Mouse (Mus musculus) heart, embryonic 10.5 days (tissue): ENCODE data around the gene Terb1. TPM values are rescaled to one million over a fixed set of nuclear protein-coding genes. Genes with fewer than 3 reads are reported as not detected.
A peak's percentile ranks its signal among the peaks of the same experiment; 100 is the strongest.

Source experiments
- DNase-seq: peaks from one replicate; pipeline ENCODE4 v3.0.0-alpha.2; 2017; ENCODE audit warnings: low spot score
- H3K27ac ChIP-seq: fragments of 300-500 bp; sonication (generic); 2 replicates; pipeline ENCODE4 v1.5.1; 2016; ENCODE audit warnings: mild to moderate bottlenecking
- H3K27me3 ChIP-seq: fragments of 300-500 bp; sonication (generic); 2 replicates; pipeline ENCODE4 v1.6.1; 2016; ENCODE audit warnings: mild to moderate bottlenecking; ENCODE audit not compliant: poor library complexity, insufficient read depth, severe bottlenecking
- H3K36me3 ChIP-seq: fragments of 300-500 bp; sonication (generic); 2 replicates; pipeline ENCODE4 v1.6.1; 2016; ENCODE audit warnings: mild to moderate bottlenecking, moderate library complexity
- H3K4me1 ChIP-seq: fragments of 300-500 bp; sonication (generic); 2 replicates; pipeline ENCODE4 v1.6.1; 2016; ENCODE audit warnings: mild to moderate bottlenecking
- H3K4me3 ChIP-seq: fragments of 300-500 bp; sonication (generic); 2 replicates; pipeline ENCODE4 v1.5.1; 2016; ENCODE audit warnings: mild to moderate bottlenecking, moderate library complexity
- H3K9me3 ChIP-seq: fragments of 300-500 bp; sonication (generic); 2 replicates; pipeline ENCODE4 v1.6.1; 2016; ENCODE audit warnings: mild to moderate bottlenecking, moderate library complexity
- WGBS: fragments of 180-500 bp; shearing (Covaris S2); methylation state at CpG from one replicate; pipeline ENCODE4 v1.1.7; 2016; 5-methylcytosine and 5-hydroxymethylcytosine counted together
- polyA plus RNA-seq: library from polyadenylated mRNA; unstranded; fragments of >200 nt; fragmentation: Nextera tagmentation; extraction: Ambion mirVana; gene quantifications from 2 replicates; pipeline ENCODE4 v1.2.1, GENCODE M21; 2016

Terb1 gene
- polyA plus RNA-seq, 1 experiment from 2014 or later, result 0.16 TPM

DNA sequence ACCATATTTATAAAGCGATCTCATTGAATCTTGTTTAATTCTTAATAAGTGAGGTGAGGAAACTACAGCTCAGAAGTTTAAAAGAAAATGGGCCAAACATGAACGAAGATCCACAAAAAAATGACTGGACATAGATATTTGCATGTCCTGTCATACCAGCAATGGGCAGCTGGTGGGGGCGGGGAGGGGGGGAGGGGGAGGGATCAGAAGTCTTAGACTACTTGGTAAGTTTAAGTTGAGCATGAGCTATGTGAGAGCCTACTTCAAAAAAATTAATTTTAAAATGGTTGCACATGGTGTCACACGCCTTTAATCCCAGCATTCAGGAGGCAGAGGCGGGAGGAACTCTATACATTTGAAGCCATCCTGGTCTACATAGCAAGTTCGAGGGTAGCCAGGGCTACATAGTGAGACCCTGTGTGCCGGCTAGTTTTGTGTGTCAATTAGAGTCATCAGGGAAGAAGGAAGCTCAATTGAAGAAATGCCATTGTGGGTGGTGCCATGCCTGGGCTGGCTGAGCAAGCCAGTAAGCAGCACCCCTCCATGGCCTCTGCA, 66.5 kb downstream of the Terb1 start:
- 62% methylated on average over 7 of the region's 7 CpGs for WGBS
- Histone ChIP-seq H3K36me3 (peaks cover 28% of the 10 kb centered on the region), H3K4me1 (peaks cover 11% of the 10 kb centered on the region), H3K9me3 (no peaks in the 10 kb centered on the region), H3K27ac (peak overlapping the region; percentile 100), H3K27me3 (no peaks in the 10 kb centered on the region), H3K4me3 (peak overlapping the region; percentile 97)
- DNase-seq, result peak; percentile 57

DNA sequence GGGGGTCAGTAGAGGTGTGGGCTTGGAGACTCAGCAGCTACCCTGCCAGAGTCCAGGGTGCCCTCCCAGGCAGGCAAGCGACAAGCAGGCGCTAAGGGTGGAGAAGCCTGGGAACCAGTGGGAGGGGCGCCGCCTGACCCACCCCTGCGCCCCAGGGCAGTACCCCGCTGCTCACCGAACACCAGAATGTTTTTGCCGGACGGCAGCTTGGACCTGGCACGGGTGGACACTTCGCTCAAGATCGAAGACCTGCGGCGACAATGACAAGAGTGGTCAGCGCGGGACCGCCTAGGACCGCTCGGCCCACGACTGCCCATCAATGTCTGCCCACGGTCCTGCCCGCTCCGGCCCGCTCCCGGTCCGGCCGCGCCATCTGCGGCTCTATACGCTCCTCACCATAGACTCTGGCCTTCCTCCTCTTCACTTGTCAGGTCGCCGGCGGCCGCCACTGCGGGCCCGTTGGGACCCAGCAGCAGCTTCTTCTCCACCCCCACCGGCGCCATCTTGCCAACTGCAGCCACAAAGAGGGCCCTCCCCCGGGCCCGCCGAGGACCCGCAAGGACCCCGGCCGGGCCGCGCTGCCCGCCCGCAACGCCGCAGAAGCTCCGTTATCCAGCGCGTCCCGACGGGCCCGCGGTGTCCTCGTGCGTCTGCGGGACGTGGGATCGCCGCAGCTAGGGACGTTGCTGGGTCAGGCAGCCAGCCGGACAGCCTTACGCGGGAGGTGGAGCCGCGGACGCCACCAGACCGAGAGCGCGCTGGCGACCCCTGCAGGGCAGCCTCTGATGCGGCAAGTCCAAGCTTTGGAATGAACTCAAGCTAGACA, 67.2 kb downstream of the Terb1 start, which contains the start of gene Dync1li2:
TSS of gene Dync1li2 (minus strand) at position 749 of the 826 bp plus-strand sequence.
- H3K4me3 ChIP-seq, result peak within 1 kb of the TSS; percentile 97
- no peaks in the 10 kb centered on the region for H3K27me3 ChIP-seq
- H3K27ac ChIP-seq, result peak within 1 kb of the TSS; percentile 100
- peaks cover 34% of the 10 kb centered on the region for H3K36me3 ChIP-seq
- under 1% methylated on average over 75 of the region's 75 CpGs for WGBS
- peak; percentile 94 for DNase-seq
- peaks cover 11% of the 10 kb centered on the region for H3K4me1 ChIP-seq
- no peaks in the 10 kb centered on the region for H3K9me3 ChIP-seq

DNA sequence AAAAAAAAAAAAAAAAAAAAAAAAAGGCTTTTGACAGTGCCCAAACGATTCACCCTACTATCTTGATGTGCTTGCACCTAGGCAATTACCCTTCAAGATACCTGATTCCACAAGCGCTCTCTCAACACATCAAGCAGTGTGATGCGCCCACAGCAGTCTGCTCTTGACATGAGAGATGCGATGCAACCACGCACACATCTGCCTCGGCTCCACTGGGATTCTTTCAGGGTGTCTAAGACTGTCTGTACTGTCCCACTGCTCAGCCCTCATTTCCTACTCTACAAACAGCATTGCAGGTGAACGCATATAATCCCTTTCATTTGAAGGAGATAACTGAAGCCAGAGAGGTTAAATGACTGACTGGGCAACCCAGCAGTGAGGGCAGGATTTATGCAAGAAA, 68.1 kb downstream of the Terb1 start:
- DNase-seq, result no peak
- no peaks in the 10 kb centered on the region for H3K9me3 ChIP-seq
- H3K27me3 ChIP-seq, result no peaks in the 10 kb centered on the region
- WGBS, result 61% methylated on average over 7 of the region's 7 CpGs
- peaks cover 11% of the 10 kb centered on the region for H3K4me1 ChIP-seq
- peak overlapping the region; percentile 97 for H3K4me3 ChIP-seq
- H3K36me3 ChIP-seq, result peaks cover 43% of the 10 kb centered on the region
- peak overlapping the region; percentile 100 for H3K27ac ChIP-seq

DNA sequence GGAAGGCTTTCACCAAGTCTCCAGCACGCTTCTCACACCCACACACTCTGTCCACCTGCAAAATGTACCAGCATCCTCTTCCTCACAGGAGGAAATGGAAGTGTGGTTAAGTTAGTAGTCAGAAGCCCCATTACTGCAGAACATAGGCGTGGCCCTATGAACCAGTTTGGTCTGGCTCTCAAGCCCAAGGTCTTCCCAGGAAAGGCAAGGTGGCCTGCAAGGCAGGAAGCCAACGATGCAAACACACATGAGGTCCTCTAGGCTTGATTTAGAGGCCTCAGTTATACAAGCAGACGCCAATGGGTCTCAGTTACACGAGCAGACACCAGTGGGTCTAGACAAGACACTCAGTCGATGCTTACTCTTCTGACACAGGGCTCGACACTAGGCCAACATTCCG, 70.2 kb downstream of the Terb1 start:
- Histone ChIP-seq H3K9me3 (no peaks in the 10 kb centered on the region), H3K4me1 (peaks cover 17% of the 10 kb centered on the region), H3K27me3 (no peaks in the 10 kb centered on the region), H3K36me3 (peaks cover 65% of the 10 kb centered on the region), H3K27ac (no peak overlapping the region), H3K4me3 (no peak overlapping the region)
- DNase-seq, result peak; percentile 64
- WGBS, result 91% methylated on average over 8 of the region's 8 CpGs

DNA sequence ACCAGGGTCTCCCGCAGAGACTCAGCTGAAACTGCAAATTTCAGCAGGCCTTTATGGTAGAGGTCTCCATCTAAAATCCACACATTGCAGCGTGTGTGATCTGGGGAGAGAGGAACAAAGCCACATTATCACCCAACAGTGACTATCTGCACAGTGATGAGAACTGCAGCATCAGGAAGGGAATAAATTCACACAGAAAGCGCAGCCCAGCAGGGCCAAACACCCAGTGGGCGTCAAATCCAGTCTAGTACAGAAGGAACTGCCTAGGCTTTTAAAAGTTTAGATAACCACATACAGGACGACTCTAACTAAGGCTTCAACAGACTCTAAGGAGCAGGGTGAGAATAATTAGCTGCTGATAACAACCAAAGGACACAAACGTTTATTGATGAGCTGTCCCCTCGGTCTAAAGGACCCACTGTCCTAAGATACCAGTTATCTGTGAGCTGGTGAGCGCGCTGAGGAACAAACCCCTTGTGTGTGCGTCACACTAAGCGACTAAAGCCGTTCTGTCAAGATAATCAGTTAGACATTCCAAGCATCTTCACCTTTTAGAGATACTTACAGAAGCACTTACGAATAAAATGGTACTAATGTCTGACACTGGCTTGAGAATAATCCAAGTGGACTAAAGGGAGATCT, 72.1 kb downstream of the Terb1 start:
- no peak for DNase-seq
- Histone ChIP-seq H3K36me3 (peaks cover 82% of the 10 kb centered on the region), H3K9me3 (no peaks in the 10 kb centered on the region), H3K27ac (no peak overlapping the region), H3K4me1 (peaks cover 19% of the 10 kb centered on the region), H3K4me3 (no peak overlapping the region), H3K27me3 (no peaks in the 10 kb centered on the region)
- WGBS, result 58% methylated on average over 13 of the region's 13 CpGs

DNA sequence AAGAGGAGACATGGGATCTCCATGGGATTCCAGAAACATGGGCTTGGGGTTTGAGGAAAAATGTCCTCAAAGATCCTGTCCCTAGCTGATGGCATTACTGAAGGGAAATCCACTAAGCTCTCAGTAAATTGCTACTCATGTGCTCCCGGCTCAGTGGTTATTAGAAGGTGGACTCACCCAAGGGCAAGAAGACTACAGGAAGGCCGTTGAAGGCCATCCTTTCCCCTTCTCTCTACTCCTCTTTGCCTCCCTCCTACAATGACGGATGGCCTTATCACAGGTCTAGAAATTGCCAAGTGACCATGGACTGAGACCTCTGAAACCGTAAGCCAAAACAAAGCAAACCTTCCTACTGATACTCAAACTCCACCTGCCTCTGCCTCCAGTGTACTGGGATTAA, 73.1 kb downstream of the Terb1 start:
- DNase-seq, result no peak
- Histone ChIP-seq H3K4me3 (no peak overlapping the region), H3K36me3 (peaks cover 92% of the 10 kb centered on the region), H3K27me3 (no peaks in the 10 kb centered on the region), H3K9me3 (no peaks in the 10 kb centered on the region), H3K4me1 (peaks cover 15% of the 10 kb centered on the region), H3K27ac (no peak overlapping the region)
- 95% methylated on average over 4 of the region's 4 CpGs for WGBS

DNA sequence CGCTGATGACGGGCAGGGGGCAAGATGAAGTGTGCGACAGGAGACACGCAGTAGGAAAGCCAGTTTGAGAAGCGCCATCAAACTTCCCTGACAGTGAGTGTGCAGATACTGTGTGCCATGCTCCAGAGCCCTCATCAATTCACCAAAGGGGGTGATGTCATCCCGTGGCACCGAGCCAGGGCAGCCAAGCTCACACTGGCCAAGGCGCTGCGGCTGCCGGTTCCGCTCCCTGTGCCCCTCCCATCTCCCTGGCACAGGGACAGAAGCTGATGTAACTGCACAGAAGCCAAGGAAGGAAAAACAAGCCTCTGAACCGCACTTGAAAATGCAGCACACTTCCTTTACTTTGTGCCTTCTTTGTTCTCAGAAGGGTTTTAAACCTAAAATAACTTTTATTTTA, 73.7 kb downstream of the Terb1 start:
- no peak overlapping the region for H3K4me3 ChIP-seq
- peaks cover 10% of the 10 kb centered on the region for H3K4me1 ChIP-seq
- H3K27ac ChIP-seq, result peak overlapping the region; percentile 29; the same call in 1 of the 2 replicates
- H3K36me3 ChIP-seq, result peaks cover 98% of the 10 kb centered on the region
- H3K27me3 ChIP-seq, result no peaks in the 10 kb centered on the region
- WGBS, result 68% methylated on average over 12 of the region's 12 CpGs
- no peaks in the 10 kb centered on the region for H3K9me3 ChIP-seq
- DNase-seq, result peak; percentile 88

DNA sequence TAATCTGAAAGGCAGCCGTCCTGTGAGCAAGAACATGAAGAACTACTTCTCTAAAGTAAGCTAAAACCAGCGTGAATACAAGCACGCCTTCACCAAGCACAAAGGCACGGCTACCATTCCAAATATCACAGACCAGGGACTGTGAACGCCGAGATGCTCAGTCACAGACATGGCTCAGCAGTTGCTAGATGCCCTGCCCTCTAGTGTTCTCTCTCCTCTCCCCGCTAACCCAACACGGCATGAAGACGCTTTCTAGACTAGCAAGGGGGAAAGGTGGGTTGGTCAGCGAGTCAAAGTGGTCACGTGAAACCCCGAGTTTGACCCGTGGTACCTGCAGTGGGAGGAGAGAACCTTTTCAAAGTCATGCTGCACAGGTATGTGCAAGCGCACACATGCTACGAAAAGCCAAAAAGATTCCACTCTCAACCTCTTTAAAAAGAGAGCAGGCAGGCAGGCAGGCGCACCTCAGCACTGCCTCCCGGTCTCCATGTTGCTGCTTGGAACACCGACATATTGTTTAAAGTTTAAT, 74.8 kb downstream of the Terb1 start:
- DNase-seq, result no peak

DNA sequence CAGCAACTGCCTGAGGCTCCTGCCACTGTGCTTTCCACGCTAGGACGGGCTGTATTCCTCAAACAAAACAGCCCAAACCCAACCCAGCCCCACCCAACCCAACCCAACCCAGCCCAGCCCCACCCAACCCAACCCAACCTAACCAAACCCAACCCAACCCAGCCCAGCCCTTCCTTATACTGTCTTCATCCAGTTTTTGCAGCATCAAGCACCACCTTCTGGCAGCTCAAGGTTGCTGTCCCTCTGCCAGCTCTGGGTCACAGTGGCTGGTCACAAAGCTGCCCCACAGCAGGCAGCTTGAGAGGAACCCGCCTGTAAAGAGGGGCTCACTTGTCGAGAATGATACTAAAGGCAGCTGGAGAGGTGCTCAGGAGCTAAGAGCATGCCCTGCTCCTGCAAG, 75.4 kb downstream of the Terb1 start:
- Histone ChIP-seq H3K4me1 (0 out of 2 replicates have a peak, but pooled peaks cover 8% of the 10 kb centered on the region), H3K36me3 (peaks cover 98% of the 10 kb centered on the region), H3K4me3 (no peak overlapping the region), H3K27me3 (no peaks in the 10 kb centered on the region), H3K27ac (no peak overlapping the region), H3K9me3 (no peaks in the 10 kb centered on the region)
- DNase-seq, result no peak
- 72% methylated on average over 4 of the region's 4 CpGs for WGBS

More for the DNA sequence above, 74.8 kb downstream of the Terb1 start:
- Histone ChIP-seq H3K4me1 (0 out of 2 replicates have a peak, but pooled peaks cover 8% of the 10 kb centered on the region), H3K4me3 (no peak overlapping the region), H3K27me3 (no peaks in the 10 kb centered on the region), H3K36me3 (peaks cover 98% of the 10 kb centered on the region), H3K27ac (no peak overlapping the region), H3K9me3 (no peaks in the 10 kb centered on the region)
- whole genome bisulfite sequencing, result 88% methylated on average over 18 of the region's 18 CpGs

DNA sequence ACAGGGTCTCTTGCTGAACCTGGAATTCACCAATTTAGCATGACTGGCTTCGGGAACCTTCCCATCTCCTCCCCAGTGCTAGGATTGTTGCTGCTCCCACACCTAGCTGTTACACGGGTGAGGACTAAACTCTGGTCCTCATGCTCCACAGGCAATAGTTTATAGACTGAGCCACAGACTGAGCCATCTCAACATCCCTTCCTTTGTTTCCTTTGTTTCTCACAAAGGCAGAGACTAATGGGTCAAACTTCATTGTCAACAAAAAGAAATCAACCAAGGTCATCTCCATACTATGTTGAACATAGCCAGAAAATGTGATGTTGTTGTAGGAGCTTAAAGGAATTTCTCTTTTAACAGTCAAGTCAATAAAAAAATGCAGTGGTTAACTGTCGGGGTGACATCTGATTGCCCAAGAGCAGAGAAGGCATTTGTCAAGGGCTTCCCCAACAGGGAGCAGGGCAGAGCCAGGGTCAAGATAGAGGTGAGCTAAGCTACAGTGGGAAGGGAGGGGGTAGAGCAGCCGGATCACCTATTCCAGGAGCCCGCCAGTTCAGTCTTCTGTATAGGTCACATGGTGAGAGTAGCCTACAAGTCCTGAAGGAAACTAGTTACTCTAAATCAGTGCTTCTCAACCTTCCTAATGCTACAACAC, 76.4 kb downstream of the Terb1 start:
- H3K4me1 ChIP-seq, result 0 out of 2 replicates have a peak, but pooled peaks cover 8% of the 10 kb centered on the region
- peaks cover 98% of the 10 kb centered on the region for H3K36me3 ChIP-seq
- WGBS, result 91% methylated on average over 5 of the region's 5 CpGs
- no peaks in the 10 kb centered on the region for H3K9me3 ChIP-seq
- DNase-seq, result no peak
- no peak overlapping the region for H3K4me3 ChIP-seq
- H3K27ac ChIP-seq, result no peak overlapping the region
- no peaks in the 10 kb centered on the region for H3K27me3 ChIP-seq

DNA sequence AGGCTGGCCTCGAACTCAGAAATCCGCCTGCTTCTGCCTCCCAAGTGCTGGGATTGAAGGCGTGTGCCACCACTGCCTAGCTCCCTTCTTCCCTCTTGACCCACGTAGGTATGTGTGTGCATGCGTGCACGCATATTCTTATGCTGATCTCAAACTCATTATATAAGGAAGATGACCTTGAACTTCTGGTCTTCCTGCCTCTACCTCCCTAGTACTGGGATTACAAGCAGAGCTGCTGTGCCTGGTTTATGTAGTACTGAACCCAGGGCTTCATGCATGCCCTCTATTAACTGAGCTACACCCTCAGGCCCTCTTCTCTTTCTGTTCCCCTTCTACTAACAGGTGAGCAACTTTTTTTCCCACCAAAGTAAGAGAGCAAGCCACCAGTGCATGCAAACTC, 77.1 kb downstream of the Terb1 start:
- no peaks in the 10 kb centered on the region for H3K27me3 ChIP-seq
- 95% methylated on average over 6 of the region's 6 CpGs for WGBS
- H3K36me3 ChIP-seq, result peaks cover 98% of the 10 kb centered on the region
- H3K27ac ChIP-seq, result no peak overlapping the region
- H3K9me3 ChIP-seq, result no peaks in the 10 kb centered on the region
- H3K4me1 ChIP-seq, result 0 out of 2 replicates have a peak, but pooled peaks cover 8% of the 10 kb centered on the region
- no peak for DNase-seq
- no peak overlapping the region for H3K4me3 ChIP-seq

DNA sequence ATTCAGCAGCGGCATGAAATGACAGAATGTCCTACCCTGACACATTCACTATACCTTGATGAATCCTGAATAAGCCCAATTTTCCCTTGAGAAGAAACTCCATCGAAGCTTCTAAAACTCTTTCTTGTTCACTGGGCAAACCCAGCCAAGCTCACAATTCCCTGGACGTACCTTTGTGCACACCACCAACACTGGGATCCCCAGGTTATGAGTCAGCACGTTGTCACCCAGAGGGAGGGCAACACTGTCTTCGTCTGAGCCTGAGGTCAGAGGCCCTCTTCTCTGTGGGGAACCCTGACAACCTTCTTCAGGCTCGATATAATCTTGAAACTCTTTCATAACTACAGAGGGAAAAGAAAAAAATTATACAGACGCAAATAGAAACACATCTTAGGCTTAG, 79.5 kb downstream of the Terb1 start:
- 0 out of 2 replicates have a peak, but pooled peaks cover 3% of the 10 kb centered on the region for H3K4me1 ChIP-seq
- H3K4me3 ChIP-seq, result no peak overlapping the region
- DNase-seq, result no peak
- H3K36me3 ChIP-seq, result peaks cover 98% of the 10 kb centered on the region
- no peak overlapping the region for H3K27ac ChIP-seq
- 85% methylated on average over 7 of the region's 7 CpGs for WGBS
- H3K27me3 ChIP-seq, result no peaks in the 10 kb centered on the region
- no peaks in the 10 kb centered on the region for H3K9me3 ChIP-seq
